Mouse (Mus musculus) intestine, embryonic 14.5 days (tissue): ENCODE data around the gene Armc9. TPM values are rescaled to one million over a fixed set of nuclear protein-coding genes. Genes with fewer than 3 reads are reported as not detected.

Experiments
- ATAC-seq: fragments of 200-750 bp; cut with Nextera tagmentation; replicated peaks from 2 replicates; pipeline ENCODE4 v1.8.0; 2017; ENCODE audit warnings: low read depth, moderate number of reproducible peaks, moderate TSS enrichment, moderate library complexity; ENCODE audit not compliant: low FRiP score, low TSS enrichment
- DNase-seq: peaks from one replicate; pipeline ENCODE4 v3.0.0-alpha.2; 2018; ENCODE audit warnings: low spot score
- H3K27ac ChIP-seq: fragments of 300-500 bp; sonication (generic); 2 replicates; pipeline ENCODE4 v1.5.1; 2014; ENCODE audit warnings: low read depth, mild to moderate bottlenecking, control low read depth
- H3K27me3 ChIP-seq: fragments of 300-500 bp; sonication (generic); replicated peaks from 2 replicates; pipeline ENCODE4 v1.6.1; 2014; ENCODE audit warnings: low read length, control low read depth; ENCODE audit not compliant: control insufficient read depth, insufficient read depth
- H3K36me3 ChIP-seq: fragments of 300-500 bp; sonication (generic); 2 replicates; pipeline ENCODE4 v1.6.1; 2014; ENCODE audit warnings: low read length, control low read depth; ENCODE audit not compliant: control insufficient read depth, insufficient read depth
- H3K4me1 ChIP-seq: fragments of 300-500 bp; sonication (generic); replicated peaks from 2 replicates; pipeline ENCODE4 v1.6.1; 2014; ENCODE audit warnings: low read length, control low read depth, mixed read lengths; ENCODE audit not compliant: control insufficient read depth, insufficient read depth
- H3K4me2 ChIP-seq: fragments of 300-500 bp; sonication (generic); 2 replicates; pipeline ENCODE4 v1.6.1; 2014; ENCODE audit warnings: low read length
- H3K4me3 ChIP-seq: fragments of 300-500 bp; sonication (generic); 2 replicates; pipeline ENCODE4 v1.5.1; 2014; ENCODE audit warnings: low read depth, low read length, control low read depth, mixed read lengths
- H3K9ac ChIP-seq: fragments of 300-500 bp; sonication (generic); 2 replicates; pipeline ENCODE4 v1.6.1; 2014; ENCODE audit warnings: mild to moderate bottlenecking, low read length
- H3K9me3 ChIP-seq: fragments of 300-500 bp; sonication (generic); 2 replicates; pipeline ENCODE4 v1.6.1; 2016; ENCODE audit warnings: low read length, control low read depth; ENCODE audit not compliant: control insufficient read depth
- WGBS: fragments of 180-500 bp; shearing (Covaris S2); extraction: QIAGEN DNeasy Blood & Tissue Kit; methylation state at CpG from one replicate; pipeline ENCODE4 v1.1.7; 2014; 5-methylcytosine and 5-hydroxymethylcytosine counted together
- polyA plus RNA-seq: library from polyadenylated mRNA; unstranded; fragments of >200 nt; fragmentation: Nextera tagmentation; extraction: Ambion mirVana; gene quantifications from 2 replicates; pipeline ENCODE4 v1.2.1, GENCODE M21; 2014

Armc9 gene
- polyA plus RNA-seq, 1 experiment from 2014 or later, result 19.1 TPM

- no peaks in the 10 kb centered on the region for H3K4me1 ChIP-seq
- no peak overlapping the region for H3K4me2 ChIP-seq
- DNase-seq (no peak), ATAC-seq (no peak)
- peaks cover 12% of the 10 kb centered on the region for H3K36me3 ChIP-seq
- H3K9me3 ChIP-seq, result no peaks in the 10 kb centered on the region
- no peak overlapping the region for H3K9ac ChIP-seq
- no peak overlapping the region for H3K27ac ChIP-seq
- no peak overlapping the region for H3K4me3 ChIP-seq
- 59% methylated on average over 5 of the region's 5 CpGs for WGBS
- H3K27me3 ChIP-seq, result no peaks in the 10 kb centered on the region
Observed at GRCm38 (mm10) chr1:86182004-86182709, 27.6 kb downstream of the Armc9 start.

- Histone ChIP-seq H3K4me3 (no peak overlapping the region), H3K4me1 (no peaks in the 10 kb centered on the region), H3K9ac (no peak overlapping the region), H3K36me3 (peaks cover 6% of the 10 kb centered on the region; the same call in 1 of the 2 replicates), H3K27ac (no peak overlapping the region), H3K9me3 (no peaks in the 10 kb centered on the region), H3K4me2 (no peak overlapping the region), H3K27me3 (no peaks in the 10 kb centered on the region)
- 67% methylated on average over 4 of the region's 4 CpGs for WGBS
- DNase-seq (no peak), ATAC-seq (no peak)
Observed at GRCm38 (mm10) chr1:86183577-86184263, 29.1 kb downstream of the Armc9 start.

GRCm38 (mm10) chr1:86186762-86187161, 32.2 kb downstream of the Armc9 start:
- Histone ChIP-seq H3K9me3 (no peaks in the 10 kb centered on the region), H3K9ac (no peak overlapping the region), H3K27ac (no peak overlapping the region), H3K36me3 (peaks cover 16% of the 10 kb centered on the region), H3K4me3 (no peak overlapping the region), H3K4me2 (no peak overlapping the region), H3K4me1 (no peaks in the 10 kb centered on the region), H3K27me3 (no peaks in the 10 kb centered on the region)
- no peak for ATAC-seq
- DNase-seq, result no peak
- 84% methylated on average over 7 of the region's 7 CpGs for WGBS

- no peaks in the 10 kb centered on the region for H3K27me3 ChIP-seq
- peaks cover 16% of the 10 kb centered on the region for H3K36me3 ChIP-seq
- no peak overlapping the region for H3K4me3 ChIP-seq
- H3K9ac ChIP-seq, result no peak overlapping the region
- ATAC-seq, result no peak
- WGBS, result 65% methylated on average over 2 of the region's 2 CpGs
- no peaks in the 10 kb centered on the region for H3K4me1 ChIP-seq
- no peak overlapping the region for H3K4me2 ChIP-seq
- no peak for DNase-seq
- no peaks in the 10 kb centered on the region for H3K9me3 ChIP-seq
- no peak overlapping the region for H3K27ac ChIP-seq
Observed at GRCm38 (mm10) chr1:86187856-86188255, 33.3 kb downstream of the Armc9 start.

GRCm38 (mm10) chr1:86188271-86188670, 33.7 kb downstream of the Armc9 start:
- no peak for DNase-seq
- Histone ChIP-seq H3K4me3 (no peak overlapping the region), H3K4me1 (no peaks in the 10 kb centered on the region), H3K36me3 (peaks cover 16% of the 10 kb centered on the region), H3K4me2 (no peak overlapping the region), H3K9ac (no peak overlapping the region), H3K27ac (no peak overlapping the region), H3K9me3 (no peaks in the 10 kb centered on the region), H3K27me3 (no peaks in the 10 kb centered on the region)
- ATAC-seq, result no peak
- 77% methylated on average over 2 of the region's 2 CpGs for WGBS

- Histone ChIP-seq H3K4me2 (no peak overlapping the region), H3K27ac (no peak overlapping the region), H3K36me3 (peaks cover 18% of the 10 kb centered on the region), H3K4me3 (no peak overlapping the region), H3K9ac (no peak overlapping the region), H3K27me3 (no peaks in the 10 kb centered on the region), H3K4me1 (no peaks in the 10 kb centered on the region), H3K9me3 (no peaks in the 10 kb centered on the region)
- ATAC-seq, result no peak
- WGBS, result 78% methylated on average over 6 of the region's 6 CpGs
- DNase-seq, result no peak
Observed at GRCm38 (mm10) chr1:86189034-86189702, 34.6 kb downstream of the Armc9 start.

GRCm38 (mm10) chr1:86190843-86191242, 36.3 kb downstream of the Armc9 start:
- 80% methylated on average over 6 of the region's 6 CpGs for WGBS
- Histone ChIP-seq H3K9ac (no peak overlapping the region), H3K27me3 (no peaks in the 10 kb centered on the region), H3K4me2 (no peak overlapping the region), H3K27ac (no peak overlapping the region), H3K4me1 (no peaks in the 10 kb centered on the region), H3K36me3 (peaks cover 19% of the 10 kb centered on the region), H3K9me3 (no peaks in the 10 kb centered on the region), H3K4me3 (no peak overlapping the region)
- DNase-seq (no peak), ATAC-seq (no peak)

- H3K4me2 ChIP-seq, result no peak overlapping the region
- no peaks in the 10 kb centered on the region for H3K27me3 ChIP-seq
- H3K4me1 ChIP-seq, result no peaks in the 10 kb centered on the region
- H3K9me3 ChIP-seq, result no peaks in the 10 kb centered on the region
- H3K27ac ChIP-seq, result no peak overlapping the region
- no peak overlapping the region for H3K9ac ChIP-seq
- no peak for DNase-seq
- no peak overlapping the region for H3K4me3 ChIP-seq
- WGBS, result 74% methylated on average over 7 of the region's 7 CpGs
- ATAC-seq, result no peak
- H3K36me3 ChIP-seq, result peaks cover 35% of the 10 kb centered on the region
Observed at GRCm38 (mm10) chr1:86194044-86194443, 39.5 kb downstream of the Armc9 start.
